Mouse (Mus musculus) R1 (cell line): Measurements from ENCODE around the gene Gsap.

Experiments
- DNase-seq: peaks from one replicate; pipeline ENCODE4 v3.0.0-alpha.2; 2018; ENCODE audit warnings: low read depth, low spot score

Gsap gene

DNA sequence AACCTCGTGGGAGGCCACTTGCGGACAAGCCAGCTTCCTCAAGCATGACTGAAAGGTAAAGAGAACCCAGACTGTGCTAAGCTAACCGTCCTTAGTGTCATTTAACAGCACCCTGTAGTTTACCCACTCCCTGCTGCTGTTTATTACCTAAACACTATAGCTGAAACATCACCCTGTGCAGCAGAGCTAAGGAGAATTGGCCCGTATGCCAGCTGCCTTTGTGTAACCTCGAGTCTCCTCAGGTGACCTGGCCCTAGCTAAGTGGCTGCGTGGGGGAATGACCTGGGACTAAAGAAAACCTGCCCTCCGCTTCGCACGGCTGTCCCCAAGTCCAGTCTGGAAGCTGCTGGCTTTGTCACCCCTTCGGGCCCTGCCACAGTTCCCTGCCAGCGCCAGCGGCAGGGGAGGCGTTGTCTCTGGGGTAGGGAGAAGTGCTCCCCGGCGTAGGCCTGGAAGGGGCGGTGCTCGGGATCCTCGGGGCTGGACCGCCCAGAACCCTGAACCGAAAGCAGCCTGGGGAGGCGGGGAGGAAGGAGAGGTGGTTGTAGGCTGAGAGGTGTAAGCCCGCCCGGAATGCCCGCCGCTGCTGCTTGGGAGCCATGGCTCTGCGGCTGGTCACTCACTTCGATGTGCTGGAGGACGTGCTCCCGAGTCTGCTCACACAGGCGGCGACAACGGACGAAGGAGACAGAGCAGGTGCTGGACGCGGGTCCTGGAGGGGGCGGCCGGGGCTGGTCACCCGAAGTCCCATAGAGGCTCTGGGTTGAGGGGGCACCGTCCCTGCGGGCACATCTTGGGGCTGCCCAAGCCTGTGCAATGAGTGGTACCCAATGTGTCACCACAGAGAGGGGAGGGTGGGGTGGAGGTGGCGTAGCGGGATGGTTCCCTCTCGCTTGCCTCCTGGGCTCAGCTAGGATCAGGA lies at the start of gene Gsap:
Gene Gsap, plus strand, starts transcription at position 492 of the 922 bp plus-strand sequence.
- DNase-seq: peak; percentile 49

GRCm38 (mm10) chr5:21136575-21136974 lies 49.5 kb upstream of the Gsap start:
- DNase-seq: no peak

DNA sequence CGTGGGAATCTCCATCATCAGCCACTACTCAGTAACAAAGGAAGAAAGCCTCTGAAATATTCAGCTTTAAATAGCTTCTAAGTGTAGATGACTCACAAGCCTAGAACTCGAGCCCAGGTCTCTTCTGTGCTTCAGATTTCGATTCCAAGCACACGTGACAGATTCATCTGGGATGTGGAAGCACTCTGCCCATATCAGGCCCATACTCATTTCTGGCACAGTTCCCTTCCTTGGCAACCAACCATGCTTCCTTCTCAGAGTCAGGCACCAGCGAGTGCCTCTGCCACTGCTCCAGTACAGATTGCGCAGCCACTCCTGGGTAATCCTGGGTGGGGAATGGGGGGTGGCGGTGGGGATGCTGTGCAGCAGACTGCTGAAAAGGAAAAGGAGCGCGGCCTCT lies 46.5 kb upstream of the Gsap start:
- DNase-seq: no peak

- DNase-seq: peak; percentile 38
Observed at GRCm38 (mm10) chr5:21141133-21141551, 44.9 kb upstream of the Gsap start.

GRCm38 (mm10) chr5:21141626-21142025 lies 44.4 kb upstream of the Gsap start:
- no peak for DNase-seq

- no peak for DNase-seq
Observed at GRCm38 (mm10) chr5:21143032-21143431, 43.0 kb upstream of the Gsap start.

DNA sequence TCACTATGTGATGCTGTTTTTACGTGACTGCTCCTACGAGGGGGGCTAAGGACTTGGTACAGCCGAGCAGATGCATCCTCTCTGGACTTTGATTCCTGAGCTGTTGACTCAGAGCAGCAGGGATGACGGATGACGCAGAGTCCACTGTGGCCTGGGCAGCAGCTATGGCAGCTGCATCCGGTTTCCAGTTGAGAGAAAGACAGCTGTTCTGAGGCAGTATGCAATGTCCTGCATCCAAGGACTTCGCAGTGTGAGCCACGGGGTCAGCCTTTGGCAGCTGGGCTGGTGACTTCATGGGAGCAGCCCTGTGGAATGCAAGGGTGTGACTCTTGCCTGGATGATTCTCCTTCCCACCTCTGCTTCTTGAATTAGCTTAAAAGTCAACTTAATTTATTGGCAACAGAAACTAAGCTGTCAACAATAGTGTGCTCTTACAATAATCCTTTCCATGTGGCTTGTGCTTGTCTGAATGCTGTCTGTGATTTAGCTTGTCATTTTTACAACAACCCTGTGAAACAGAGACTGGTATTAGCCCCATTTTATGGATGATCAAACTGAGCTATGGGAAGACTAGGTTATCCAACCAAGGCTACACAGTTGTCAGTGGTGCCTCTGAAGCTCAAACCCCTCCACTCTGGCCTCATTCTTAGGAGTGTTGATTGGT lies 41.4 kb upstream of the Gsap start:
- DNase-seq: peak; percentile 25

GRCm38 (mm10) chr5:21148358-21148757 lies 37.7 kb upstream of the Gsap start:
- DNase-seq: no peak

- no peak for DNase-seq
Observed at GRCm38 (mm10) chr5:21153672-21154071, 32.4 kb upstream of the Gsap start.

DNA sequence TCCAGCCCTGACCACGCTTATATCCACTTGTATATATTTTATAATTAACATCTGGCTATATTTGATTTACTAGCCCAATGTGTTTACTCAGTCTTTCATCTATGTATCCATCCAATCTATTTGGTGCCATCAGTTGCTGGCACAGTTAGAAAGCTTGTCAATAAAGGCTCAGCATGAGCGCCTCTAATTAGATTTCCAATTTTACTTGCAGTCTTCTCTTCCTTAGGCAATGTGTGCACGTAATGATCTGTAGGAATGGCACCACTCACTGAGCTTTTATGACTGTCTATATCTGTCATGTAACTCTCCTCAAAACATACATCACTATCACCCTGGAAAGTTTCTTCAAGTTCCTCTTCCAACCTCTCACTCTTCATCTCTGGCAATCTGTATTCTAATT lies 29.3 kb upstream of the Gsap start:
- DNase-seq: no peak

GRCm38 (mm10) chr5:21159536-21159935 lies 26.5 kb upstream of the Gsap start:
- DNase-seq: no peak

- DNase-seq: no peak
Observed at GRCm38 (mm10) chr5:21160781-21161180, 25.3 kb upstream of the Gsap start.

- DNase-seq: no peak
Observed at GRCm38 (mm10) chr5:21163421-21163820, 22.6 kb upstream of the Gsap start.

GRCm38 (mm10) chr5:21168689-21169345 lies 17.2 kb upstream of the Gsap start:
- no peak for DNase-seq

GRCm38 (mm10) chr5:21169346-21169745 lies 16.7 kb upstream of the Gsap start:
- no peak for DNase-seq

GRCm38 (mm10) chr5:21169877-21170276 lies 16.2 kb upstream of the Gsap start:
- DNase-seq: no peak

- DNase-seq: no peak
Observed at GRCm38 (mm10) chr5:21170440-21170839, 15.6 kb upstream of the Gsap start.

DNA sequence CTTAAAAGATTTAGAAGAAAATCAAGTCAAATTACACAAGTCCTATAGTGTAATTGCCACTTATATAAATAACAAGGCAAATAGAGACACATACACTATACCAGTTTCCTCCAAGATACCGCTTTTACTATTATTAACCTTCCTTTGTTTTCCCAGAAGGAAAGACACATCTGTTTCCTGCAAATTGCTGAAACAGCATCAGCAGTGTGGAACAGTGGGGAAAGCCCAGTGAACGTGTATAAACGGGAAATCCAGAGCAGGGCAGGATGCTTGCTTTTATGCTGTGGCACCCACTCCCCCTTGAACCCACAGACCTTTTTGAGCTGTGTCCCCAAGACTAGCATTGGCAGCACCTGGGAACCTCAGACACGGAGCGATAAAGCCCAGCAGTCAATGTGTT lies 15.2 kb upstream of the Gsap start:
- no peak for DNase-seq

DNA sequence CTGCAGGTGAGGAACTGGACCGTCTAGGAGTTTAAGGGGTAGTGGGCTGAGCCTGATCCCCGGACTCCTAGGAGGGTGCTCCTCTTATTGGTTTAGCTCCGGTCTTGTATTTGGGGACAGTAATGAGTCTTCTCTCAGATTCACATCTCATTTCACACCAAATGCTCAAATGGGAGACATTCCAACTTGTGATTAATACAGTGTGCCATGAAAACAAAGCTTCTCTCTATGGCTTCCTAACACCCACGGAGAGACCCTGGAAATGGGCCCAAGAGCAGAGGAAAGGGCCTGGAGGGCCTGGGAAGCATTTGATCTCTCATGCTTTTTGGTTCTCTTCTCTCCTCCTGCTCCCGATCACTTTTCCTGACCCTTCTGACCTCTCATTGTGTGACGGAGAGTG lies 14.7 kb upstream of the Gsap start:
- no peak for DNase-seq

GRCm38 (mm10) chr5:21172316-21172715 lies 13.7 kb upstream of the Gsap start:
- DNase-seq: no peak

- DNase-seq: no peak
Observed at GRCm38 (mm10) chr5:21175132-21176112, 10.6 kb upstream of the Gsap start.
